Mouse (Mus musculus) mouse embryonic stem cell (cell line): Measurements from ENCODE around the gene Sult5a1.
"Not testable (repeated sequence)": the region's sequence is repeated elsewhere in the genome, so short reads cannot be mapped to it uniquely, and the experiment has no call there.

ENCODE experiments used
- in situ Hi-C, 2 experiments: fragments of 300-500 bp; cut with MboI; formaldehyde crosslinking; loops; 1 replicate in 1 of 2; 3 replicates in 1 of 2; pipeline ENCODE4 v1.14.3; 2019 to 2020; ENCODE audit warnings: low sequenced_read_pairs in 2 of 2, low pct_unique_long_range_greater_than_20kb in 1 of 2, mixed read lengths in 1 of 2; ENCODE audit not compliant: unreplicated experiment in 1 of 2

Sult5a1 gene

DNA sequence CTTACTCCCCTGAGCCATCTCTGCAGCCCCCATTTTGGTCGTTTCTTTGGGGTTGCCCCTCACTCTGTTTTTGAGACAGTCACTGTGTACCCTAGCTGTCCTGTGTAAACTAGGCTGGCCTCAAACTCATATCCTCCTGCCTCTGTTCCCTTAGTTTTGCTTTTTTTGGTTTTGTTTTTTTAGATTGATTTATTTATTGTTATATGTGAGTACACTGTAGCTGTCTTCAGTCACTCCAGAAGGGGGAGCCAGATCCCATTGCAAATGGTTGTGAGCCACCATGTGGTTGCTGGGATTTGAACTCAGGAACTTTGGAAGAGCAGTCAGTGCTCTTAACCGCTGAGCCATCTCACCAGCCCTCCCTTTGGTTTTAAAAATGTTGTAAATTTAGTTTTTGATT lies 51.6 kb downstream of the Sult5a1 start:
- in situ Hi-C loops, result no loop called here

DNA sequence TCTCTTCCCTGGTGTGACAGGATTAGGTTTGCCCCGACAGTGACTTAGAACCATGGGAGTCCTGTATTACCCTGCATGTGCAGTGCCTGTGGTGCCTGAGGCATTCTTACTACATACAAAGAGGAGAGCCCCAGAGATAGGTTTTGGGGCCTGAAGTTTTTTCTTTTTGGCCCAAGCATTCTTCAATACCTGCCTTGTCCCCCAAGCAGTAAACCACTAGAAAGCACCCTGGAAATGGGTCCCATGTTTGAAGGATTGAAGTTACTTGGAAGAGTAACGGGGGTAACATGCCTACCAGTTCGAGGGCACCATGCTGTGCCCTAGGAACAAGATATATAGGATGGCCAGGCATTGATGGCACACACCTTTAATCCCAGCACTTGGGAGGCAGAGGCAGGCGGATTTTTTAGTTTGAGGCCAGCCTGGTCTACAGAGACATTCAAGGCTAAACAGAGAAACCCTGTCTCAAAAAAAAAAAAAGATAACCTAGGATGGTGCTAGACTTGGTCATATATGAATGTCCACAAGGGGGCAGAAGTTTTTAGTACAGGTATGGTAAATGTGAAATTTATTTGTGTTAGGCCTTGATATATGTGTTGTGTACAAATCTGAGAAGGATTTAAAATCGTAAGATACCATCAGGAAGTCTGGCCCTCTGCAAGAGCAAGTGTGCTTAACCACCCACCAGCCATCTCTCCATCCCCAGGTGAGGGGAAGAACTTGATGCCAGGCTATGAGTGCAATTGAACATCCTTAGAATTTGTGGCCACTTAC lies 52.4 kb downstream of the Sult5a1 start:
- in situ Hi-C loops, result no loop called here

DNA sequence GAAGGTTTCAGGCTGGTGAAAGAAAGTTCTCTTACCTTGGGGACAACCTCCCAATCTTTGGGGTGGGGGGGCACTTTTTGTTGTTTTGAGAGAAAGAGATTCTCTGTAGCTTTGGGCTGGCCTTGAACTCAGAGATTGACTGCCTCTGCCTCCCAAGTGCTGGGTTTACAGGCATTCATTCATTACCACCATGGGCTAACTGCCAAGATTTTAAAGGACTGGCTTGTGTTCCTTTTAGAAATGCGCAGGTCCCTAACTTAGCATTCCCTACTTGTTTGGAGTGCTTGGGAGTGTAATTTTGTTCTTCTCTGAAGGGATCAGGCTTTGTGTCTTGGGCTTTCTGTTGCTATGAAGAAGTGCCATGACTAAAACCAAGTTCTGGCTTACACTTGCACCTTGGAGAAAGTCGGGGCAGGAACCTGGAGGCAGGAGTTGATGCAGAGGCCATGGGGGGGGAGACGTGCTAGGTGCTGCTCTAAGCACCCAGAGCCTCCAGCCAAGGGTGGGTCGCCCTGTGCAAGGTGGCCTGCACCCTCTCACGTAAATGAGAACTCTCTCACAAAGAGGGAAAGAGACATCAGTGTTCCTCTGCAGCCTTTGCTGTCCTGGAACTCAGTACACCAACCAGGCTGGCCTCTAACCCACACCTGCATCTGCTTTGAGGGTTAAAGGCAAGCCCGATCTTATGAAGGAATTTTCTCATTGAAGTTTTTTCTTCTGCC lies 53.9 kb downstream of the Sult5a1 start:
- in situ Hi-C loops, result no loop called here

DNA sequence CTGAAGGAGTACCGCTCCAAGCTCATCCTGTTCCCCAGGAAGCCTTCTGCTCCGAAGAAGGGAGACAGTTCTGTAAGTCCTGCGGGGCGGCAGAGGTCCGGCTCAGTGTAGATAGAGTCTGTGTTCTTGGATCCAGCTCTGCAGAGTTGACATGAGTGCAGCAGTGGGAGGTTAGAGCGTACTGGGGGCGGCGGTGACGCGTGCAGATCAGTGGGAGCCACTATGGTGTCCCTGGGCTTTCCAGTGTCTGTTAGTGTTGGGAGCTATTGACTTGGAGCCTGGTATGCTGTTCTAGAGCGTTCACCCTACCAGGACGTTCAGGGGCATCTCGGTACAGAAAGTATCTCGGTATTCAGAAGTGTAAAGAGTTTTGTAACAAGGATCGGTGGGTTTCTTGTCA lies 54.8 kb downstream of the Sult5a1 start:
- in situ Hi-C loops, result no loop called here

DNA sequence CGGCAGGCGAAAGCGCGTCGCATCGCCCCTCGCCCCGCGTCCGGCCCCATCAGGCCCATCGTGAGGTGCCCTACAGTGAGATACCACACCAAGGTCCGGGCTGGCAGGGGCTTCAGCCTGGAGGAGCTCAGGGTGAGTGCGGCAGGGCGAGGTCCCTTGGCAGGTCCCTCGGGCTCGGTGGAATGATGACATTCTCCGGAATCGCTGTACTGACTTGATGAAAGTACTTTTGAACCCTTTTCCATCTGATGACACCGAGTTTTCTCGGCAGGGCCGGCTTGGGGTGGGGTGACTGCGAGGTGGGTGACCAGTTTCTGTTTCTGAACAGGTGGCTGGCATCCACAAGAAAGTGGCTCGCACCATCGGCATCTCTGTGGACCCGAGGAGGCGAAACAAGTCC lies 55.3 kb downstream of the Sult5a1 start:
- in situ Hi-C loops, result not testable (repeated sequence)

DNA sequence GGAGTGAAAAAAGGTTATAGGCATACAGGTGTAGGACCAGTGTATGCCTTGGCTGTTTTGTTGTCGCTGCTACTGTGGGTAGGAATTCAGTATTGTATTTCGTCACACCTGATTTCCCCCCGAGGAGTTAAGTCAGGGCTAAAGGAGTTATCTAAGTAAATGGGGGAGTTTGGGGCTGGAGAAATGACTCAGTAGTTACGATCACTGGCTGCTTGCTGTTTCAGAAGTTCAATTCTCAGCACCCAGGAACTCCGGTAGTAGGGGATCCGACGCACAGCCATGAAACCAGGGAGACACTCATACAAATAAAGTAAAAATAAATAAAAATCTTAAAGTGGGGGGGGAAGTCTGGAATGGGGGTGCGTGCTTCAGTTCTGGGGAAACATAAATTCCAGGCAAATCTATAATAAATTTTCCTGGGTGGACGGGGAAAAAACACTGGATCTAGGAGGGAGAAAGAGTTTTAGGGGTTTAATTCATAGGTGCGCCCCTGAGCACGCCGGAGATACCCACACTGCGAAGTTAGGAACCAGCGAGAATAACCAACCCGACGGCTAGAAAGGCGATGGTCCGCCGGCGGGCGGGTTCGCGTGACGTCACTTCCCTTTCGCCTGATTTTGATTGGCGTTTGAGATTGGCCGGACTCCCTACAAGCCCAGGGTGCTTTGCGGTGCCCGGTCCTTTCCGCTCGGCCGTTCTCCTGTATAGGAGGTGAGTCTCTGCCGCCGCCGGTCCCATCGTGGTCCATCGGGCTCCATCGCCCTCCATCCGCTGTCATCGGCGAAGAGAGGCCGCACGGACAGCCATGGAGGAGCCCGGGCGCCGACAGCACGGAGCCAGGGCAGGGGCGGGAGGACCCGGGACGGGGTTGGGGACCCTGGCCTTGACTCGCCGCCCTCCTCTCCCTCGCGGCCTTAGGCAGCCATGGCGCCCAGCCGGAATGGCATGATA lies 56.1 kb downstream of the Sult5a1 start, which contains the start of gene Rpl13:
Gene Rpl13 (plus strand): TSS at position 616 of the 951 bp plus-strand sequence.
- in situ Hi-C loops, result no loop called here

DNA sequence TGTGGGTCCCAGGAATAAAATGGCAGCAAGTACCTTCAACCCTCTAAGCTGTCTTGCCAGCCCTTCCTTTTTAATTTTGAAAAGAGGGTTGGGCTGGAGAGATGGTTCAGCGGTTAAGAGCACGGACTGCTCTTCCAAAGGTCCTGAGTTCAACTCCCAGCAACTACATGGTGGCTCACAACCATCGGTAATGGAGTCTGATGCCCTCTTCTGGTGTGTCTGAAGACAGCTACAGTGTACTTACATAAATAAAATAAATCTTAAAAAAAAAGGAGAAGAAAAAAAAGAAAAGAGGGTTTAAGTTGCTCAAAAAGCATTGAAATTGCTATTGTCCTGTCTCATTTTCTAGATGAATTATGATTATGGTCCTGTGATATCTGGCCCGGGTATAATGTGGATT lies 56.9 kb downstream of the Sult5a1 start:
- in situ Hi-C loops, result no loop called here

DNA sequence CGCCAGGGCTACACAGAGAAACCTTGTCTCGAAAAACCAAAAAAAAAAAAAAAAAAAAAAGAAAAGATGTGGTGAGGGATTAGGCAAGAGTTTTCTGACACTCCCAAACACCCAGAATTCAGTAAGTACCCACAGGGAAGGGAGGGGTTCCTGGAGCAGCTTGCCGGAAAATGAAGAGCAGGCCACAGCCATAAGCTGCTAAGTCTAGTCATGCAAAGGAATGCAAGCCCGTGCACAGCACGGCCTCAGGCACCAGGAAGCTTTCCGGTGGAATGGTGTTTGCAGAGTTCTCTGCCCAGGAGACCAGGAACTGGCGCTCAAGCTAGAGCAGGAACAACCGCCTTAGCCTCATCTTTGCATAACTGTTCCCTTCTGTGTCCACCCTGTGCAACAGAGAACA lies 57.8 kb downstream of the Sult5a1 start:
- in situ Hi-C loops, result no loop called here

DNA sequence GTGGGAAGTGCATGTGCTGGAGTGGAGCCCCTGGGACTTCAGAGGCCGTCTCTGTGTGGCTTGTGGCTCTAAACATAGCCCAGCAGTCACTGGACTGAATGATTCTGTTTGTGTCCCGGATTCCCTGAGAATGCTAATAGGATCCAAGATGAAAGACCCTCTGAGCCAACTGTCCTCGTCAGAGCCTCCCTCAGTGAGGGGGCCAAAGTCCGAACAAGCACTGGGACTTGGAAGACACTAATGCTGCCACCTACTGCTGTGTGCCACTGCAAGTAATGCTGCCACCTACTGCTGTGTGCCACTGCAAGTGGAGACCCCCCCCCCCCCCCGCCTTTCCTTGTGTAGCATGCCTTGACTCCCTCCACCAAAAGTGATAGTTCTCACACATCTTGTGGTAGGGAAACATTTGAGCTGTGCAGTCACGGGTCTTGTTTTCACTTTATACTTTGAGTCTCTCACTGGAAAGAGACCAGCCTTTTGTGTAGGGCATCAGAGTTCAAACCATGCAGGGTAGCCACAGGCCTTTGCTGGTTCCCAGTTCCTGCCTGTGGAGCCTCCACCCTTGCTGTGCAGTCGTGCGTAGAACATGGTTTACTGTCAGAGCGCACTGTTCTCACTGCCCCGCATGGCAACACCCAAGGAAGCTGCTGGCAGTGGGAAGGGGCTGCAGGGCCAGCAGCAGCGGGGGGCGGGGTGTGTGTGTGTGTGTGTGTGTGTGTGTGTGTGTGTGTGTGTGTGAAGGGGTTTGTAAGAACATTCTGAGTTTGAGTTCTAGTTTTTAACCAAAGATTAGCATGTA lies 60.1 kb downstream of the Sult5a1 start:
- in situ Hi-C loops, result no loop called here

DNA sequence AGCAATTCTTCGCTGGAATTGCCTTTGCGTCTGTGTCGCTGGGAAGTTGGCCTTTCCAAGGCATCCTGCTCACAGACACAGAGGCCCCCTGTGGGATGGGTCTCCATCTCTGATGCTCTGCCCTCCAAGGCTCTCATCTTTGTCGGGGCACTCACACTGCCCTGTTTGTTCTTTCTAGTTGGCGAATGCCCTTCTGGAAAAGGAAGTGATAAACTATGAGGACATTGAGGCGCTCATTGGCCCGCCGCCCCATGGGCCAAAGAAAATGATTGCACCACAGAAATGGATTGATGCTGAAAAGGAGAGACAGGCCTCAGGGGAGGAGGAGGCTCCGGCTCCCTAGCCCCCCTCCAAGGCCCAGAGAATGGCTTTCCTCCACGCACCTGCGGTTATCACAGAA lies 60.9 kb downstream of the Sult5a1 start:
- in situ Hi-C loops, result no loop called here
